Mouse (Mus musculus) brain, embryonic 14.5 days (tissue): ENCODE measurements around the gene Kcnk10.

ENCODE experiments used
- CTCF ChIP-seq: fragments of 200-500 bp; IDR thresholded peaks from 2 replicates; pipeline ENCODE4 v1.5.1; 2012; ENCODE audit warnings: inconsistent platforms, mild to moderate bottlenecking, moderate library complexity, borderline replicate concordance; ENCODE audit not compliant: insufficient read depth, insufficient read length; ENCODE audit errors: extremely low read depth
- POLR2A ChIP-seq: fragments of 200-500 bp; IDR thresholded peaks from 2 replicates; pipeline ENCODE4 v1.6.1; 2012; ENCODE audit warnings: mild to moderate bottlenecking, inconsistent platforms, borderline replicate concordance; ENCODE audit not compliant: poor library complexity, insufficient read depth, insufficient read length, severe bottlenecking; ENCODE audit errors: extremely low read depth

GRCm38 (mm10) chr12:98567877-98568276, 10.2 kb downstream of the Kcnk10 start:
- TF ChIP-seq POLR2A (no peak), CTCF (no peak)
